Mouse (Mus musculus) E14TG2a.4 (cell line): ENCODE results near the gene Cdc34b.

Source experiments
- H3K27me3 ChIP-seq: 2 replicates; pipeline ENCODE4 v1.6.1; 2014; ENCODE audit warnings: low read length, control low read depth; ENCODE audit not compliant: insufficient read depth
- H3K36me3 ChIP-seq: 2 replicates; pipeline ENCODE4 v1.6.1; 2014; ENCODE audit warnings: low read length, control low read depth; ENCODE audit not compliant: insufficient read depth
- H3K4me1 ChIP-seq: replicated peaks from 2 replicates; pipeline ENCODE4 v1.6.1; 2014; ENCODE audit warnings: low read depth, low read length, control low read depth
- H3K4me3 ChIP-seq: replicated peaks from 2 replicates; pipeline ENCODE4 v1.5.1; 2014; ENCODE audit warnings: mild to moderate bottlenecking, low read length
- H3K9me3 ChIP-seq: 2 replicates; pipeline ENCODE4 v1.6.1; 2014; ENCODE audit warnings: low read length, control low read depth
- CTCF ChIP-seq: conservative IDR thresholded peaks from 2 replicates; pipeline ENCODE4 v1.5.1; 2014; ENCODE audit warnings: low read length
- NANOG ChIP-seq: IDR thresholded peaks from 2 replicates; pipeline ENCODE4 v1.6.1; 2014; ENCODE audit warnings: borderline replicate concordance, low read length, mixed read lengths
- POU5F1 ChIP-seq: IDR thresholded peaks from 2 replicates; pipeline ENCODE4 v1.6.1; 2014; ENCODE audit warnings: low read length, borderline replicate concordance

The Cdc34b gene

DNA sequence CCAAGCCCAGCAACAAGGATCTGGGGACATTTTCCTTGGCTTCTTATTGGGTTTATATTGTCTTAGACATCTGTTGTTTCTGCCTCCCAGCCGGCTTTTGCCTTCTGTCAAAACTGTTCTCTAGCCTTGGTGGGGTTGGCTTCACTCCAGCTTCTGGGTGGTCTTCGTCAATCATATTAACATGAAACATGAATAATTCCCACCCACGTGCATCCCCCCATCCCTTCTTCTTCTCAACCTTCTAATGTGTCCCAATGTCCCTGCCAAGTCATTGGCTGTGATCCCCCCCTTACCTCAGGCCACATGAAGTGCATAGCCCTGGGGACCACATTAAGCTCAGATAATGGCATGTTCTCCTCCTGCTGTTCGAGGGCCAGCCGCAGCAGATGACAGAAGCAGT lies 37.1 kb upstream of the Cdc34b start, which contains the start of gene Gm11541:
Gene Gm11541, minus strand, starts transcription at position 28 of the 400 bp plus-strand sequence.
- H3K36me3 ChIP-seq = no peaks in the 10 kb centered on the region
- peaks cover 16% of the 10 kb centered on the region for H3K9me3 ChIP-seq
- peaks cover 6% of the 10 kb centered on the region; the same call in 1 of the 2 replicates for H3K4me1 ChIP-seq
- TF ChIP-seq POU5F1 (no peak), NANOG (no peak), CTCF (no peak)
- no peak within 1 kb of the TSS for H3K4me3 ChIP-seq
- peaks cover 9% of the 10 kb centered on the region; the same call in 1 of the 2 replicates for H3K27me3 ChIP-seq

DNA sequence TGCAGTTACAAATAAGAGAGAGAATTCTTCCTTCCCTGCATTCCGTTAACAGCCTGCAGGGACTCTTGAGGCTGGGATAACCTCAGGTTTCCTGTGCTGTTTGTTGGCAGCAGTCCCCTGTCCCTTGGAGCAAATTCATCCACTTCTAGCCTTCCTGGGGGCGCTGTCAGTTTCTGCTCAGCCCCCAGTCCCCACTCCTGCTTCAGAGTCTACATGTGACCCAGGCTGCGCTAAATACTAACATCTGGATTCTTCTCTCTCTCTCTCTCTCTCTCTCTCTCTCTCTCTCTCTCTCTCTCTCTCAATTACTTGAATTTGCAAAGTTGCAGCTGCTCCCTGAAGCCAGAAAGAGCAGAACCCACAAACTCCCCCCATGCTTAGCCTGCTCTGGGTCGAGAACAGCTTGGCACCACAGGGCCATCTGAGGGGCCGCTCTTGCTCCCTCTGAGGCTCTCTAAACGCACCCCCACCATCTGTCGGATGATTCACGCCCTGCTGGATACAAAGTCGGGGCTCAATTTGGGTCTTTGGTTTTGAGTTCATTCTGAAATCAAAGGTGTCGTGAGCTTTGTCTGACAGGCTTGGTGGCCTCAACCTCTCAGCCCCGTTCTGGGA lies 28.2 kb upstream of the Cdc34b start:
- TF ChIP-seq POU5F1 (no peak), NANOG (no peak), CTCF (no peak)
- H3K4me3 ChIP-seq = no peak overlapping the region

GRCm38 (mm10) chr11:94715622-94716021 lies 26.0 kb upstream of the Cdc34b start:
- Histone ChIP-seq H3K27me3 (peaks cover 2% of the 10 kb centered on the region; the same call in 1 of the 2 replicates), H3K36me3 (no peaks in the 10 kb centered on the region), H3K4me1 (peaks cover 9% of the 10 kb centered on the region), H3K9me3 (0 out of 2 replicates have a peak, but pooled peaks cover 5% of the 10 kb centered on the region), H3K4me3 (no peak overlapping the region)
- TF ChIP-seq NANOG (no peak), CTCF (no peak), POU5F1 (no peak)

More for the DNA sequence above, 28.2 kb upstream of the Cdc34b start:
- Histone ChIP-seq H3K9me3 (0 out of 2 replicates have a peak, but pooled peaks cover 5% of the 10 kb centered on the region), H3K4me1 (peaks cover 9% of the 10 kb centered on the region), H3K36me3 (no peaks in the 10 kb centered on the region), H3K27me3 (peaks cover 2% of the 10 kb centered on the region; the same call in 1 of the 2 replicates)

- no peaks in the 10 kb centered on the region for H3K36me3 ChIP-seq
- H3K4me3 ChIP-seq = no peak overlapping the region
- TF ChIP-seq NANOG (no peak), CTCF (no peak; the same call in 1 of the 2 replicates), POU5F1 (no peak)
- 0 out of 2 replicates have a peak, but pooled peaks cover 5% of the 10 kb centered on the region for H3K9me3 ChIP-seq
- peaks cover 2% of the 10 kb centered on the region; the same call in 1 of the 2 replicates for H3K27me3 ChIP-seq
- H3K4me1 ChIP-seq = peaks cover 11% of the 10 kb centered on the region
Measured at GRCm38 (mm10) chr11:94716754-94717153, 24.8 kb upstream of the Cdc34b start.

DNA sequence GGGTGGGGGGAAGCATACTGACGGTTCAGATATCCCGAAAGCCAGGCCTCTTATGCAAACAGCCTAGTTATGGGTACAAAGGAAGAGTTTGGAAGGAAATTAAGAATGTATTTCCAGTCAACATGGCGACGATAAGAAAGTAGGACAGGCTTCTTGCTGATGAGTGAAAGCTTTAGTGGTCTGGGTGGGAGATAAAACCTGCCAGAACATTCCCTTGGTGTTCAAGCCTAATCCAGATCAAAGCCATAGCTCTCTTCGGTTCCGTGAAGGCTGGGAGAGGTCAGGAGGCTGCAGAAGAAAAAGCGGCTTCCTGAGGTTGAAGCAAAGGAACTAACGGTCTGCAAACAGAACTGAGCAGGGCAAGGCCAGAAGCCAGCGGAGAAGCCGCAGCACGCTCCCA lies 24.3 kb upstream of the Cdc34b start:
- TF ChIP-seq POU5F1 (no peak), NANOG (no peak), CTCF (no peak)
- Histone ChIP-seq H3K4me1 (peaks cover 13% of the 10 kb centered on the region), H3K36me3 (no peaks in the 10 kb centered on the region), H3K4me3 (no peak overlapping the region), H3K27me3 (peaks cover 2% of the 10 kb centered on the region; the same call in 1 of the 2 replicates), H3K9me3 (0 out of 2 replicates have a peak, but pooled peaks cover 5% of the 10 kb centered on the region)

DNA sequence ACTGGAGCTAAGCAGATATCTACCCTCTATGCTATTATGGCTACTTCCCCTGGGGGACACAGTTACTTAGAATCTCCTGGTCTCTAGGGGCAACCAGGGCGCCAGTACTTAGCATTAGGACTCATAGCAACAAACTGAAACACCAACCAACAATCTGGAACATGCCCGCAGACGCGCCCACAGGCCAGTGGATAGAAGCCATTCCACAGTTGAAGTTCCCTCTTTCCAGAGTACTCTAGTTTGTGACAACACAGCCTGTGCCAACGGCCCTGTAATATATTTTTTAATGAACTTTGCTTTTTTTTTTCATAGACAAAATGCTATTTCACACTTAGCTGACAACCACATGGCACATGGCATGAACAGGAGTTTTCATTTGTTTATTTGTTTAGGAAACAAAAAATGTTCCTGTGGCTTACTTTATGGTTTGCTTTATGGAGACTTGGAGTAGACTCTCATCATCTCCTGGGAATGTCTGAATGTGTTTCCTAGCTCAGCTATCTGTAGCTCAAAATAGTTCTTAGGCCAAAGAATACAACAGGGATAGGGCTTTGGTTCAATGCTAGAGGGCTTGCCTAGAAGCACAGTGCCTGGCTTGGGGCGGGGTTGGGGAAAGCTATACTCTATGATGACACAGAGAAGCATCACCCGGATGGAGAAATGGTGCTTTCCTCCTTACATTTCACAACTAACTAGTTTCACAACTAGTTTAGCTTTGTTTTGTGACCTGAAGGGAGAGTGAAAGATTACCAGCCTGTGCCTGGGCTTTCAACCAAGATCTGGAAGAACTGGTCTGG lies 23.3 kb upstream of the Cdc34b start:
- TF ChIP-seq CTCF = no peak
- TF ChIP-seq NANOG = no peak
- TF ChIP-seq POU5F1 = no peak
- H3K9me3 ChIP-seq = 0 out of 2 replicates have a peak, but pooled peaks cover 5% of the 10 kb centered on the region
- no peak overlapping the region for H3K4me3 ChIP-seq
- H3K27me3 ChIP-seq = peaks cover 5% of the 10 kb centered on the region
- no peaks in the 10 kb centered on the region for H3K36me3 ChIP-seq
- peaks cover 13% of the 10 kb centered on the region for H3K4me1 ChIP-seq

GRCm38 (mm10) chr11:94719216-94719615 lies 22.4 kb upstream of the Cdc34b start:
- H3K9me3 ChIP-seq = 0 out of 2 replicates have a peak, but pooled peaks cover 1% of the 10 kb centered on the region
- H3K36me3 ChIP-seq = no peaks in the 10 kb centered on the region
- H3K27me3 ChIP-seq = peaks cover 5% of the 10 kb centered on the region
- no peak for TF ChIP-seq CTCF
- no peak for TF ChIP-seq POU5F1
- TF ChIP-seq NANOG = no peak
- H3K4me1 ChIP-seq = peaks cover 11% of the 10 kb centered on the region
- H3K4me3 ChIP-seq = no peak overlapping the region

DNA sequence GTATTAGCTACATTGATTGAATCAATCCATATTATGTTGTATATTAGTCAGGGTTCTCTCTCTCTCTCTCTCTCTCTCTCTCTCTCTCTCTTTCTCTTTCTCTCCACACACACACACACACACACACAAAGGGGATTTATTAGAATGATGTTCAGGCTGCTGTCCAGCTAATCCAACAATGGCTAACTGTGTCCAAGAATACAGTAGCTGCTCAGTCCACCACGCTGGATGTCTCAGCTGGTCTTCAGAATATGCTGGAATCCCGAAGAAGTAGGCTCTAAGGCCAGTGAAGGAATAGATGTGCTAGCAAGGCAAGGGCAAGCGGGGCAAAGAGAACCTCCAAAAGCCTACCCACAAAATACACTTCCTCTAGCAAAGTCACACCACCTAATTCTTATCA lies 14.3 kb upstream of the Cdc34b start:
- H3K4me3 ChIP-seq = no peak overlapping the region
- peaks cover 13% of the 10 kb centered on the region for H3K4me1 ChIP-seq
- H3K9me3 ChIP-seq = no peaks in the 10 kb centered on the region
- TF ChIP-seq CTCF = no peak
- no peaks in the 10 kb centered on the region for H3K36me3 ChIP-seq
- H3K27me3 ChIP-seq = peaks cover 3% of the 10 kb centered on the region; the same call in 1 of the 2 replicates
